Mouse (Mus musculus) hindbrain, embryonic 11.5 days (tissue): ENCODE results near the gene Ccpg1. TPM values are rescaled to one million over a fixed set of nuclear protein-coding genes. Genes with fewer than 3 reads are reported as not detected.

ENCODE experiments used
- ATAC-seq: fragments of 200-750 bp; cut with Nextera tagmentation; 2 replicates; pipeline ENCODE4 v1.8.0; 2017; ENCODE audit warnings: mild to moderate bottlenecking, moderate TSS enrichment, moderate library complexity; ENCODE audit not compliant: low FRiP score
- DNase-seq: peaks from one replicate; pipeline ENCODE4 v3.0.0-alpha.2; 2015; ENCODE audit warnings: low spot score
- H3K27ac ChIP-seq: fragments of 300-500 bp; sonication (generic); 2 replicates; pipeline ENCODE4 v1.5.1; 2014; ENCODE audit warnings: mild to moderate bottlenecking, low read depth, low read length
- H3K27me3 ChIP-seq: fragments of 300-500 bp; sonication (generic); 2 replicates; pipeline ENCODE4 v1.6.1; 2014; ENCODE audit warnings: mild to moderate bottlenecking, low read length, moderate library complexity, mixed read lengths; ENCODE audit not compliant: control insufficient read depth, insufficient read depth
- H3K36me3 ChIP-seq: fragments of 300-500 bp; sonication (generic); 2 replicates; pipeline ENCODE4 v1.6.1; 2014; ENCODE audit warnings: mild to moderate bottlenecking, low read length, moderate library complexity, mixed read lengths; ENCODE audit not compliant: control insufficient read depth, insufficient read depth
- H3K4me1 ChIP-seq: fragments of 300-500 bp; sonication (generic); replicated peaks from 2 replicates; pipeline ENCODE4 v1.6.1; 2014; ENCODE audit warnings: low read length, mixed read lengths; ENCODE audit not compliant: control insufficient read depth, insufficient read depth
- H3K4me2 ChIP-seq: fragments of 300-500 bp; sonication (generic); replicated peaks from 2 replicates; pipeline ENCODE4 v1.6.1; 2014; ENCODE audit warnings: mild to moderate bottlenecking, low read depth, low read length
- H3K4me3 ChIP-seq: fragments of 300-500 bp; sonication (generic); 2 replicates; pipeline ENCODE4 v1.5.1; 2014; ENCODE audit warnings: low read depth, low read length
- H3K9ac ChIP-seq: fragments of 300-500 bp; sonication (generic); 2 replicates; pipeline ENCODE4 v1.6.1; 2014; ENCODE audit warnings: low read depth, low read length
- H3K9me3 ChIP-seq: fragments of 300-500 bp; sonication (generic); 2 replicates; pipeline ENCODE4 v1.6.1; 2016; ENCODE audit warnings: low read length; ENCODE audit not compliant: control insufficient read depth
- WGBS: fragments of 180-500 bp; shearing (Covaris S2); extraction: QIAGEN DNeasy Blood & Tissue Kit; methylation state at CpG from one replicate; pipeline ENCODE4 v1.1.7; 2014; 5-methylcytosine and 5-hydroxymethylcytosine counted together
- polyA plus RNA-seq: library from polyadenylated mRNA; unstranded; fragments of >200 nt; fragmentation: Nextera tagmentation; extraction: Ambion mirVana; gene quantifications from 2 replicates; pipeline ENCODE4 v1.2.1, GENCODE M21; 2014

The Ccpg1 gene
- polyA plus RNA-seq, 1 experiment from 2014 or later: 33.6 TPM

DNA sequence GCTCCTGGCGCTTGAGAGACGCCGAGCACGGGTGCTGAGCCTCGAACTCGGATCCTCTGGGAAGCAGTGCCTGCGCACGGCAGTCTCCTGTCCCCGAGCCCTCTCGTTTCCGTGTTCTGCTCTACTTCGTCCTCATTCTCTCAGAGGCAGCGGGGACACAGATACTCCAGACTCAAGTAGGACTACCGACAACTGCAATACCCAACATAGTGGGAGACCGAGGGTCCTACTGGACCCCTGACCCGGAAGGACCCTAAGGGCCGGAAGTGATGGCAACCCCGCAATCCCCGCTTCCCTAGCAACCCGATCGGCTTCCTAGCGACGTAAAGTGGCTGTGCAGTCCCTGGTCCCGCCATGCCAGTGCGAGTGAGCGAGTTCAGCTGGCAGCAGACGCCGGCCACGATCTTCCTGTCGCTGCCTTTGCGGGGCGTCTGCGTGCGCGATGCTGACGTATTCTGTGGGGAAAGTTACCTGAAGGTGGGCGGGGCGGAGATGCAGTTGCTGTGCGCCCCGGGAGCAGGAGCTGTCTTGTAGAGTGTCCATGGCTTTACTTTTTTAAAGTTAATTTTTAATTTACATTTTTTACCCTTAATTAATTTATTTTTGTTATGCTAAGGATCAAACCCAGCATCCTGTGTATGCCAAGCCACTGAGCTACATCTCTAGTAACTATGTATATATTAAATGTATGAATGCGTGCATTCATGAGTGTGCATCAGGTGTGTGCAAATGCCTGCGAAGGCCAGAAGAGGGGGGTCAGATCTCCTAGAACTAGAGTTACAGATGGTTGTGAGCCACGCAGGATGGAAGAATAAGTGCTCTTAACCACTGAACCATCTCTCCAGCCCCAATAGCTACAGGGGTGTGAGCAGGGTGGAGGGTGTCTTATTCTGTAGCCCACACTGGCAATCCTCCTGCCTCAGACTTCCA lies 26.4 kb upstream of the Ccpg1 start, which contains the start of the genes Dyx1c1 and Gm44503:
Gene Dyx1c1 (plus strand): TSS at position 265 of the 930 bp plus-strand sequence.
Gene Gm44503 (plus strand): TSS at position 332 of the 930 bp plus-strand sequence.
- 2% methylated on average over 43 of the region's 43 CpGs for WGBS
- peak within 1 kb of the TSS; percentile 61; the same call in 1 of the 2 replicates for H3K27ac ChIP-seq
- H3K4me3 ChIP-seq: peak within 1 kb of the TSS; percentile 58
- no peaks in the 10 kb centered on the region for H3K27me3 ChIP-seq
- H3K4me1 ChIP-seq: no peaks in the 10 kb centered on the region
- H3K4me2 ChIP-seq: peak within 1 kb of the TSS; percentile 73
- H3K9ac ChIP-seq: peak within 1 kb of the TSS; percentile 63
- H3K36me3 ChIP-seq: no peaks in the 10 kb centered on the region
- ATAC-seq (peak; percentile 95), DNase-seq (peak; percentile 92)
- no peaks in the 10 kb centered on the region for H3K9me3 ChIP-seq

DNA sequence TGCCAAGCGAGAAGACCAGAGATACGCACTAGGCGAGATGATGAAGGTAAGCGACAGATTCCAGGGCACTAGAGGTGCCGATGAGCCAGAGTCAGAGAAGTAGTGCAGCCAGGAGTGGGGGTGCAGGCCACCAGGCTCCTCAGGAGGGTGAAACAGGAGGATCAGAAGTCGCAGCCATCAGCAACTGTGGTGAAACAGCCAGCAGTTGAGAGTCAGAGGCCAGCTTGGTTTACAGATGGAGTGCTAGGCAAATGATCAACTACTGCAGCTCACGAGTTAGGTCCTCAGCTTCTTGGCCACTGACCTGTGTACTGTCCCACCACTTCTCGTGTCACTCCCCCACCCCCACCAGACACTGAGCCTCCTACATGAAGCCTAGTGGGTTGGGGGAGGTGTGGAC lies 23.9 kb upstream of the Ccpg1 start:
- 74% methylated on average over 8 of the region's 8 CpGs for WGBS
- Histone ChIP-seq H3K27ac (no peak overlapping the region), H3K36me3 (no peaks in the 10 kb centered on the region), H3K27me3 (no peaks in the 10 kb centered on the region), H3K9ac (no peak overlapping the region), H3K9me3 (no peaks in the 10 kb centered on the region), H3K4me1 (no peaks in the 10 kb centered on the region), H3K4me3 (no peak overlapping the region), H3K4me2 (no peak overlapping the region)
- DNase-seq (no peak), ATAC-seq (no peak)

DNA sequence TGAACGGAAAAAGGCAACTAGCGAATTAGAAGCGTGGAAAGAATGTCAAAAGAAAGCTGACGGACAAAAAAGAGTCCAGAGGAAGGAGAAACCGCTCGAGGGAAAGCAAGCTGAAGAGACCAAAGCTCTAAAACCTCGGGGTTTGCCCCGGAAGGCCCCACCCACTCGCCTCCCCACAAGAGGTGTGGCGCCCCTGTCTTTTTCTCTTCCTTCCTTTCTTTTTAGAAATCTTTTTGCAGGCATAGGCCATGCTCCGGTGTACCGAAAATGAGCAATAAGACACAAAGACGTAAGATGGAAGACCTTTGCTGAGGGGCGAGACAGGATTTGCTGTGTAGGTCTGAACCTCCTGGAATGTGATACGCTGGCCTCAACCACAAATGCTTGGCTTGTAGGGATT lies 23.3 kb upstream of the Ccpg1 start:
- H3K27me3 ChIP-seq: no peaks in the 10 kb centered on the region
- H3K4me3 ChIP-seq: no peak overlapping the region
- H3K9ac ChIP-seq: no peak overlapping the region
- ATAC-seq (no peak), DNase-seq (no peak)
- no peaks in the 10 kb centered on the region for H3K9me3 ChIP-seq
- no peaks in the 10 kb centered on the region for H3K4me1 ChIP-seq
- H3K4me2 ChIP-seq: no peak overlapping the region
- WGBS: 82% methylated on average over 15 of the region's 15 CpGs
- H3K36me3 ChIP-seq: no peaks in the 10 kb centered on the region
- H3K27ac ChIP-seq: no peak overlapping the region

DNA sequence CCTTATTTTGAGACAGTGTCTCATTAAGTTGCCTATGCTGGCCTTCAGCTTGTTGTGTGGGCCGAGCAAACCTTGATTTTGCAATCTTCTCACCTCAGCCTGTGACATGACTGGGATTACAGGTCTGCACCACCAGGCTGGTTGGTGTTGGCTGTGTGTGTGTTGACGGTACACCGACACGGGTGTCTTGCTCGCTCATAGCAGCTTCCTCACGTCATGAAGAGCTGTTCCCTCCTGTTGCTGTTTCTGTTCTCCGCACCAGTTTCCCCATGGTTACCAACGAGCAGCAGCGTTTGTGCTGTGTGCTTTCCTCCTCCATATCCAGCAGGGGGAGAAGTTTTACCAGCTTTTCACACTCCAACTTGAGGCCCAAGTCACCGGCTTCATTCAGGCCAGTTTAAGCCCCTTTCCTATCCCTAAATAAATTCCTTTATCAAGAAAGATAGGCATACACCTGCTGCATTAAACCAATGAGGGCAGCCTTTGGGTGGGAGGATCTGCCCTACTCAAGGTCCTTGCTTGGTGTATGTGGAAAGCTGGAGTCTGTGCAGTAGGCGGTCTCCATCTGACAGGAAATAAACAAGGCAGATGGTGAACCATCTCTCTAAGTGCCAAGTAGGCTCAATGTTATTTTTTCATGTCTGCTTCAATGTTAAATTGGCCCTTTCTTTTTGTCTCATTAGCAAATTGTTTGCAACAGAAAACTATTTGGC lies 16.7 kb upstream of the Ccpg1 start:
- WGBS: 41% methylated on average over 11 of the region's 11 CpGs
- Histone ChIP-seq H3K4me3 (no peak overlapping the region), H3K9ac (no peak overlapping the region), H3K27me3 (no peaks in the 10 kb centered on the region), H3K4me2 (no peak overlapping the region), H3K9me3 (no peaks in the 10 kb centered on the region), H3K4me1 (no peaks in the 10 kb centered on the region), H3K36me3 (no peaks in the 10 kb centered on the region), H3K27ac (no peak overlapping the region)
- DNase-seq: peak; percentile 45
- ATAC-seq: no peak

DNA sequence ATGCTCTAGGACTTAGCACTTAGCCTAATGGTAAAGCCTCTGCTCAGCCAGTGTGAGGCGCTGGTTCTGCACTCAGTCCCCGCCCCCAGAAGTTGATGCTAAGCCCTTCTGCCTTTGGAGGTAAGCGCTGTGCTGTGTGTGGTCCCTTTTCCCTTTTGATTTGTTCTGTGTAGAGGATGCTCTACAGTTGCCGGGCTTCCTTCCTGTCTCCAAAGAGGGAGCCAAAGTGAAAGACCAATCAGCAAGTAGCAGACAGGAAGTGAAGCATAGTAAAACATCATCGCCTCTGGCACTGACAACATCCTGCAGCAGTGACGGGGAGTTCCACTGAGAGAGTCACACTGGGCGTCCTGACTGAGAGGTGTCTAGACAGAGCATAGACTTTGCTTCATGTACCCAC lies 15.4 kb upstream of the Ccpg1 start:
- Histone ChIP-seq H3K4me1 (no peaks in the 10 kb centered on the region), H3K36me3 (no peaks in the 10 kb centered on the region), H3K27me3 (no peaks in the 10 kb centered on the region), H3K9ac (no peak overlapping the region), H3K4me3 (no peak overlapping the region), H3K9me3 (no peaks in the 10 kb centered on the region), H3K4me2 (no peak overlapping the region), H3K27ac (no peak overlapping the region)
- WGBS: 75% methylated on average over 7 of the region's 7 CpGs
- no peak for ATAC-seq
- DNase-seq: no peak

DNA sequence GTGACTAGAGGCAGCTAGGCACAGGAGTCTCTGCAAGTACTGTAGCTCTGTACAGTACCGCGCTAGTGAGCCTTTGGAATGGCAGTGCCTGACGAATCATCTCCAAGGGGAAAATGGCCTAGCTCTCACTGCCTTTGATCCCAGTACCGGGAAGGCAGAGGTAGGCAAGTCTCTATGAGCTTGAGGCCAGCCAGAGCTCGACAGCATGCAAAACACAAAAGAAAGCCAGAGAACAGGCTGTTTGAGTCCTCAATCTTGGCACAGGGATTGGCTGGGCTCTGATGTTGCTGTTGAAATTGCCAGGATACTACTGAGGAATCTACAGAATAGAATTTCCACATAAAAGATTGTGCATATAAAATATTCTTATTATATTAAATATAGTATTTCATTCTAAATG lies 12.8 kb upstream of the Ccpg1 start:
- H3K9me3 ChIP-seq: no peaks in the 10 kb centered on the region
- DNase-seq (no peak), ATAC-seq (no peak)
- no peaks in the 10 kb centered on the region for H3K27me3 ChIP-seq
- H3K4me1 ChIP-seq: no peaks in the 10 kb centered on the region
- H3K36me3 ChIP-seq: no peaks in the 10 kb centered on the region
- H3K4me3 ChIP-seq: no peak overlapping the region
- H3K9ac ChIP-seq: no peak overlapping the region
- WGBS: 90% methylated on average over 5 of the region's 5 CpGs
- no peak overlapping the region for H3K27ac ChIP-seq
- no peak overlapping the region for H3K4me2 ChIP-seq

DNA sequence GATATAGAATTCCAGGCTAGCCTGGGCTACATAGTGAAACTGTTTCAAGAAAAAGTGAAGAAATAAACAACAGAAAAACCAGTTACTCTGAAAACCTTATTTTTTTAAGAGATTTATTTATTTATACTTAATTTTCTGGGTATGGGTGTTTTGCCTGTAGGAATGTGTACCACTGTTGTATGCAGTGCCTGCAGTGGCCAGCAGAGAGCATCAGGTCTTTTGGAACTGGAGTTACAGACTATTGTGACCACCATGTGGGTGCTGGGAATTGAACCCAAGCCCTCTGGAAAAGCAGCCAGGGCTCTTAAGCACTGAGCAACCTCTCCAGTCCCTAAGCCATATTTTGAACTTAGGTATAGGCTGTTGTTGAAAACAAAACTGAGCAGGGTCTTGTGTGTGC lies 12.2 kb upstream of the Ccpg1 start:
- no peaks in the 10 kb centered on the region for H3K4me1 ChIP-seq
- H3K9me3 ChIP-seq: no peaks in the 10 kb centered on the region
- ATAC-seq: no peak
- H3K27ac ChIP-seq: no peak overlapping the region
- no peak overlapping the region for H3K4me3 ChIP-seq
- no peak for DNase-seq
- H3K36me3 ChIP-seq: no peaks in the 10 kb centered on the region
- no peak overlapping the region for H3K9ac ChIP-seq
- H3K4me2 ChIP-seq: no peak overlapping the region
- H3K27me3 ChIP-seq: no peaks in the 10 kb centered on the region

DNA sequence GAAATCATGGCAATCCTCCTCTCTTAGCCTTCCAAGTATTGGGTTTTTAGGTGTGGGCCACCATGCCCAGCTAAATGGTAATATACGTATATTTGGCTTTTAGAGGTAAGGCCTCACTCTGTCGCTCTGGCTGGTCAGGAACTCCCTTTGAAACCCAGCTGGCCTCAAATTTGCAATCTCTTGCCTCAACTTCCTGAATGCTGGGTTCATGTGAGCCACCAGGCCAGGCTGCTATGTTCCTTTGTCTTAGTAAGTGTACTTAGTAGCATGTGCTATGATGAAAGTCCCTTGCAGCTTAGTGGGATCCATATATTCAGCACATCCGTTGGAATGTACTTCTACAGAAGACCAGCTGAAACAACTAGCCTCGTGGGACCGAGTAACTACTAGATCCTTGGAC lies 10.5 kb upstream of the Ccpg1 start:
- no peaks in the 10 kb centered on the region for H3K4me1 ChIP-seq
- H3K27me3 ChIP-seq: no peaks in the 10 kb centered on the region
- H3K9ac ChIP-seq: no peak overlapping the region
- H3K4me3 ChIP-seq: no peak overlapping the region
- WGBS: 87% methylated on average over 5 of the region's 5 CpGs
- no peaks in the 10 kb centered on the region for H3K36me3 ChIP-seq
- ATAC-seq (no peak), DNase-seq (no peak)
- H3K4me2 ChIP-seq: no peak overlapping the region
- H3K27ac ChIP-seq: no peak overlapping the region
- no peaks in the 10 kb centered on the region for H3K9me3 ChIP-seq
